Mouse (Mus musculus) adrenal gland (tissue): Measurements from ENCODE around the gene Fgg.

Source experiments
- intact Hi-C: fragments of 180-260 bp; cut with DNase I; formaldehyde crosslinking; loops from one replicate; pipeline ENCODE4 v1.15.1; 2025
- long read RNA-seq, 2 experiments: library from polyadenylated mRNA; unstranded; transcript quantifications; one replicate each; pipeline ENCODE4 v2.0.0; 2020; ENCODE audit warnings: borderline replicate concordance in 1 of 2; ENCODE audit not compliant: insufficient replicate concordance in 1 of 2

Gene Fgg
- long read RNA-seq, experiment 1 = 0 reads
- long read RNA-seq, experiment 2 = 0 reads

GRCm38 (mm10) chr3:83007557-83007956, at the start of gene Fgg:
Gene Fgg, plus strand, starts transcription at chr3:83007724.
- intact Hi-C loops = no loop called here

DNA sequence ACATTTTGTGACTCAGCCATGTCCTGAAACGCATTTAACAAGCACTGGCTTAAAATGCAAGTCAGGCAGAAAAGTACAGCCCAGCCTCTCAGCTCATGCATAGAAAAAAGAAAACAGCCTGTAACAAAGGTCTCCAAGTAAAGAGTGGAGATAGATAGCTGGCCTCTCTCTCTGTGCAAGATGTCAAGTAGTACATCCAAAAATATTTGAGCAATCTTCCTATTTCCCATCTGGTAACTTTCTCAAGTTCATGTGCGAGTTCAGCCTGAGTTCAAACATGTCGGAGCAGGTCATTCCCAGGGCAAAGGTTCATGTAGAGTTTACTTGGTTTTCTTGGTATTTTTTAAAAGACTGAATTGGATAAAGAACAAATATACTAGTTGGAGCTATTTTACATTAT, 36.5 kb upstream of the Fgg start:
- intact Hi-C loops = no loop called here

DNA sequence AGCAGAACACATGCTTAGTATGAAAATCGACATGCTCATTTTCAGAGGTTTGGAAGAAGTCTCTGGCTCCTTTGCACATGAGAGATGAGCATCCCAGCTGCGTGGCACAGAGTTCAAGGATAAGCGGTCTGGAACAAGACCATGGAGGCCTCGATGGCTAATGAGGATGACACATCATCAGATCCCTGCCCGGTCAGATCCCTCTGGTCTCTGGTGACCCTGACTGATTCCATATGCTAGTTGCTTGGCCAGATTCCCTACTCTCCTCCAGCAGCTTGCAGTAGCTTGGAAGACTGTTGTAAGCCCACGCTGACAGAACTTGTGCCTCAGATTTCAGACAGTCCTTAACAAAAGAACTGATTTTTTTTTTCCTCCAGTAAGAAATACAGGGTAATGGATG, 26.7 kb upstream of the Fgg start:
- intact Hi-C loops = no loop called here

- intact Hi-C loops = no loop called here
These were observed 25.7 kb upstream of the Fgg start for GRCm38 (mm10) chr3:82981861-82982260.

- intact Hi-C loops = loop anchor here (5.0 kb wide), 1 partner anchor 108 kb away; the partner anchor contains the start of gene Rbm46
These were observed 22.7 kb upstream of the Fgg start for GRCm38 (mm10) chr3:82984840-82985239.

DNA sequence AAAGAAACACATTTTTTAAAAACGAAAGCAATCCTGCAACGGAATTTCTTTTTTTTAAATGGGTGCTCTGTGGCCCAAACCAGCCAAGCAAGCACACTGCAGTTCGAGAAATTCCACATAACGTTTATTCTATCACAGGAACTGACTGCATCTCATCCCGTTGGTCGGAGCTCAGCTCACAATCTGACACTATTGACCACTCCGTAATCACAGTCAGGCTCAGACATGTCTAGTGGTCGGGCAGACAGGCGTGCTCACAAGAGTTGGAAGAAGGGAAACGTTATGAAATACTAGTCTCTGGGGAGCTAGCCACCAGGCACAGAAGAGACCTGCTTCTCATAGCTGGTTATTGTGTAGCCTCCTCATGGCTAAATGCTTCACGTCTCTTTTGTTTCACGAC, 15.6 kb upstream of the Fgg start:
- intact Hi-C loops = no loop called here

- intact Hi-C loops = no loop called here
These were observed 14.6 kb upstream of the Fgg start for GRCm38 (mm10) chr3:82992956-82993355.

- intact Hi-C loops = no loop called here
These were observed 12.2 kb upstream of the Fgg start for GRCm38 (mm10) chr3:82995368-82995767.

DNA sequence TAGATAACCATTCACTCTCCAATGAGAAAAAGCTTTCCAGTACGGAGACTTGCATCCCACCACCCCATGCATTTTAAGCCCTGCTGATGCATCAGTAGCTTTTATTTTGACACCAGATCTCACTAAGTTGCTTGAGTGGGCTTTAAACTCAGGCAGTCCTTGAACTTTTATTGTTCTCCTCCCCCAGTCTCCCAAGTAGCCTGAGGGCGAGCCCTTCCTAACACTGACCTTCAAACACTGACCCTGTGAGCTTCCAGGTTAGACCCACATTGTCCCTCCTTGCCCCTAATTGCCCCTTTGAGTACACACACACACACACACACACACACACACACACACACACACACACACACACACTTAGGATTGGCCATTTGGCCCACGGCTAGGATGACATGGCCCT, 10.9 kb upstream of the Fgg start:
- intact Hi-C loops = no loop called here

- intact Hi-C loops = loop anchor here (1.0 to 2.0 kb wide), 2 partner anchors 56 to 82 kb away; partner anchors contain the start of gene Plrg1
These were observed 8.6 kb upstream of the Fgg start for GRCm38 (mm10) chr3:82998772-82999463.

DNA sequence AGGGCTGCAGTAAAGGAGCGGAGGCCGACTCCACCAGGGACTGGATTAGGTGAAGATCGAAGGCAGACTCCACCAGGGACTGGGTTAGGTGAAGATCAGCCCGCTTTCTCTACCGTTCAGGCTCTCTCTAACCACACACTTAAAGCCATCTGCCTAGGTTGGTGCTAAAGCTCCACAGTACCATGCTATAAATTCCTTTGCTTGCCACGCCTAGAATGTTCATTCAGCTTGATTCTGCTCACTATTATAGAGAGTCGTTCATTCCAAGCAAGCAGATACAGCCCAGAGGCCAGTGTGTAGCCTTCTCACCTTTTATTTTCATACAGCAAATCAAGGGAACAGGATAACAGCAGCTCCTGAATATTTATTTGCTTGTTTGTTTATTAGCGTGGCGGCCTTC, 7.5 kb upstream of the Fgg start:
- intact Hi-C loops = loop anchor here (1.0 to 5.0 kb wide), 4 partner anchors 55 to 277 kb away; partner anchors contain the start of gene Plrg1

GRCm38 (mm10) chr3:83002191-83002590, 5.3 kb upstream of the Fgg start:
- intact Hi-C loops = loop anchor here (5.0 kb wide), 2 partner anchors 220 to 275 kb away; no protein-coding TSS in a partner anchor

DNA sequence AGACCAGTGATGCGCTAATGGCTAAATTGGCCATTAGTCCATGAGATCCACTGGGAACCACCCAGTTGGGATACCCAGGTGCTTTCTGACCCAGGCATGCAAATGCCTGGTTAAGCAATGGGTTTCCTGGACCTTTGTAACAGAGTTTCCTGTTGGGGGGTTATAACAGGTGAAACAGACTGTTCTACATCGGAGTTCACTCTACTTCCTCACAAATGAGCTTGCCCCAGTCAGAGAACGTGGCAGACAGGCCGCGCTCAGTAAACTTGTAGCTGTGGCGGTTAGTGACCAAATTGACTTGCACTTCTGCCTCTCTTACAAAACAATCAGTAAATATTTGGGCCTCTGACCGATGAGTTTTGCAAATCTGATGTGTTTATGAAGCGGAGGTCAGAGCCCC, 4.5 kb upstream of the Fgg start:
- intact Hi-C loops = loop anchor here (5.0 kb wide), 2 partner anchors 219 to 274 kb away; no protein-coding TSS in a partner anchor

- intact Hi-C loops = loop anchor here (5.0 kb wide), 2 partner anchors 218 to 272 kb away; no protein-coding TSS in a partner anchor
These were observed 2.7 kb upstream of the Fgg start for GRCm38 (mm10) chr3:83004801-83005200.

- intact Hi-C loops = no loop called here
These were observed 2.8 kb downstream of the Fgg start for GRCm38 (mm10) chr3:83010291-83010690.

- intact Hi-C loops = no loop called here
These were observed 3.6 kb downstream of the Fgg start for GRCm38 (mm10) chr3:83011136-83011535.

GRCm38 (mm10) chr3:83011565-83011964, 4.0 kb downstream of the Fgg start:
- intact Hi-C loops = no loop called here

GRCm38 (mm10) chr3:83012636-83013035, 5.1 kb downstream of the Fgg start:
- intact Hi-C loops = no loop called here

DNA sequence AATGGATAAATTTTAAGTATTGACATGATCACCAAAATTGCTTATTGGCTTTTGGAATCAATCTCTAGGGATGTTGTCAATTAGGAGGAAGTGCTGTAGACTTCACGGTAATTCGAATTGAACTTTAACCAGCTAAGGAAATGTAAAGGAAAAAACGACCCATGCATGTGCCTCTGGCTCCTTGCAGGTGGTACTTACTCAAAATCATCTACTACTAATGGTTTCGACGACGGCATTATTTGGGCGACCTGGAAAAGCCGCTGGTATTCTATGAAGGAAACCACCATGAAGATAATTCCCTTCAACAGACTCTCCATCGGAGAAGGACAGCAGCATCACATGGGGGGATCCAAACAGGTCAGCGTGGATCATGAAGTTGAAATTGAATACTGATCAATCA, 6.4 kb downstream of the Fgg start:
- intact Hi-C loops = no loop called here

- intact Hi-C loops = no loop called here
These were observed 8.7 kb downstream of the Fgg start for GRCm38 (mm10) chr3:83016236-83016635.

- intact Hi-C loops = no loop called here
These were observed 12.9 kb downstream of the Fgg start for GRCm38 (mm10) chr3:83020387-83020786.

DNA sequence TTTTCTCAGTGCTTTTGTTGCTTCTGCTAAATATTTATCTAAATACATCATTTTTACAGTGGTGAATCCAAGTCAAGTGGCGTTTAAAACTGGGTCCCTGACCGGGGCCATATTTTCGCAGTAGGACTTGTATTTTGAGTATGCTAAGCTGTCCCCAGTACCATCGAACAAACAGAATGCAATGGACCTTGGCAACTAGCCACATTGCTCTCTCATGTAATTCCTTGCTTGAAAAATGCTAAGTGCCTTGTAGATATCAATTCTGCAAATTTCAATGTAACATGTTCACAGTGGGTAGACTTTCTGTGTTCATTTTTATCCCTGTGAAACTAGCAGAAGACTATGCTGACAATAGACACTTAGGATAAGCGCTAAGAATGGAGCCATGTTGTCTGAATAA, 13.7 kb downstream of the Fgg start:
- intact Hi-C loops = no loop called here

- intact Hi-C loops = no loop called here
These were observed 17.5 kb downstream of the Fgg start for GRCm38 (mm10) chr3:83025036-83025435.
